Mouse (Mus musculus) stomach, embryonic 15.5 days (tissue): ENCODE results near the gene Trim67. TPM values are rescaled to one million over a fixed set of nuclear protein-coding genes. Genes with fewer than 3 reads are reported as not detected.
A peak's percentile ranks its signal among the peaks of the same experiment; 100 is the strongest.

ENCODE experiments used
- ATAC-seq: fragments of 200-750 bp; cut with Nextera tagmentation; 2 replicates; pipeline ENCODE4 v1.8.0; 2017; ENCODE audit warnings: low read depth, moderate number of reproducible peaks, moderate TSS enrichment; ENCODE audit not compliant: insufficient read depth, low FRiP score
- H3K27ac ChIP-seq: fragments of 300-500 bp; sonication (generic); 2 replicates; pipeline ENCODE4 v1.5.1; 2015; ENCODE audit warnings: mild to moderate bottlenecking, inconsistent platforms
- H3K27me3 ChIP-seq: fragments of 300-500 bp; sonication (generic); replicated peaks from 2 replicates; pipeline ENCODE4 v1.6.1; 2015; ENCODE audit warnings: inconsistent platforms
- H3K36me3 ChIP-seq: fragments of 300-500 bp; sonication (generic); 2 replicates; pipeline ENCODE4 v1.6.1; 2015; ENCODE audit warnings: inconsistent platforms
- H3K4me1 ChIP-seq: fragments of 300-500 bp; sonication (generic); 2 replicates; pipeline ENCODE4 v1.6.1; 2015; ENCODE audit warnings: inconsistent platforms
- H3K4me2 ChIP-seq: fragments of 300-500 bp; sonication (generic); 2 replicates; pipeline ENCODE4 v1.6.1; 2015; ENCODE audit warnings: mild to moderate bottlenecking, inconsistent platforms
- H3K4me3 ChIP-seq: fragments of 300-500 bp; sonication (generic); replicated peaks from 2 replicates; pipeline ENCODE4 v1.5.1; 2015; ENCODE audit warnings: inconsistent platforms
- H3K9ac ChIP-seq: fragments of 300-500 bp; sonication (generic); 2 replicates; pipeline ENCODE4 v1.6.1; 2015; ENCODE audit warnings: inconsistent platforms
- H3K9me3 ChIP-seq: fragments of 300-500 bp; sonication (generic); 2 replicates; pipeline ENCODE4 v1.6.1; 2016; ENCODE audit warnings: inconsistent platforms
- WGBS: fragments of 180-500 bp; shearing (Covaris S2); methylation state at CpG from one replicate; pipeline ENCODE4 v1.1.7; 2015; 5-methylcytosine and 5-hydroxymethylcytosine counted together
- polyA plus RNA-seq: library from polyadenylated mRNA; unstranded; fragments of >200 nt; fragmentation: Nextera tagmentation; extraction: Ambion mirVana; gene quantifications from 2 replicates; pipeline ENCODE4 v1.2.1, GENCODE M21; 2015

Trim67 gene
- polyA plus RNA-seq, 1 experiment from 2014 or later, result 0.74 TPM

- Histone ChIP-seq H3K9ac (no peak overlapping the region), H3K4me1 (no peaks in the 10 kb centered on the region), H3K9me3 (no peaks in the 10 kb centered on the region), H3K27me3 (no peaks in the 10 kb centered on the region), H3K27ac (no peak overlapping the region), H3K4me2 (no peak overlapping the region), H3K36me3 (no peaks in the 10 kb centered on the region), H3K4me3 (no peak overlapping the region)
- WGBS, result 50% methylated on average over 6 of the region's 6 CpGs
- ATAC-seq, result no peak
Measured at GRCm38 (mm10) chr8:124819612-124820115, 26.8 kb downstream of the Trim67 start.

- no peaks in the 10 kb centered on the region for H3K36me3 ChIP-seq
- no peak for ATAC-seq
- H3K27ac ChIP-seq, result no peak overlapping the region
- no peak overlapping the region for H3K4me2 ChIP-seq
- H3K4me1 ChIP-seq, result no peaks in the 10 kb centered on the region
- no peak overlapping the region for H3K9ac ChIP-seq
- 28% methylated on average over 11 of the region's 11 CpGs for WGBS
- no peaks in the 10 kb centered on the region for H3K9me3 ChIP-seq
- no peak overlapping the region for H3K4me3 ChIP-seq
- no peaks in the 10 kb centered on the region for H3K27me3 ChIP-seq
Measured at GRCm38 (mm10) chr8:124820125-124820524, 27.2 kb downstream of the Trim67 start.

DNA sequence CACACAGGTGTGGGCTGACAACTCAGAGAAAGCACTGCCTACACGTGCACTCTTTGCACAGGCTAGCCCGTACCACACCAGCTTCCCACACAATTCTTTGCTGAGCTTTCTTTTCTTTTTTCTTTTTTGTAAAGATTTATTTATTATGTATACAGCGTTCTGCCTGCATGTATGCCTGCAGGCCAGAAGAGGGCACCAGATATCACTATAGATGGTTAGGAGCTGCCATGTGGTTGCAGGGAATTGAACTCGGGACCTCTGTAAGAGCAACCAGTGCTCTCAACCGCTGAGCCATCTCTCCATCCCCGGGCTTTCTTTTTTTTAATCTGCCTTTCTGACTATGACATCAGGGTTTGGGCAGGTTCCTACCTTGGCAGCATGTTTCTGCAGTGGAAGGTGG, 30.6 kb downstream of the Trim67 start:
- WGBS, result 77% methylated on average over 6 of the region's 6 CpGs
- Histone ChIP-seq H3K4me2 (no peak overlapping the region), H3K27ac (no peak overlapping the region), H3K4me3 (no peak overlapping the region), H3K9me3 (no peaks in the 10 kb centered on the region), H3K27me3 (no peaks in the 10 kb centered on the region), H3K4me1 (no peaks in the 10 kb centered on the region), H3K36me3 (no peaks in the 10 kb centered on the region), H3K9ac (no peak overlapping the region)
- ATAC-seq, result no peak

- H3K27me3 ChIP-seq, result no peaks in the 10 kb centered on the region
- H3K4me1 ChIP-seq, result no peaks in the 10 kb centered on the region
- H3K4me3 ChIP-seq, result no peak overlapping the region
- H3K9ac ChIP-seq, result no peak overlapping the region
- no peak overlapping the region for H3K27ac ChIP-seq
- no peaks in the 10 kb centered on the region for H3K36me3 ChIP-seq
- no peak for ATAC-seq
- no peaks in the 10 kb centered on the region for H3K9me3 ChIP-seq
- H3K4me2 ChIP-seq, result no peak overlapping the region
- WGBS, result 29% methylated on average over 7 of the region's 7 CpGs
Measured at GRCm38 (mm10) chr8:124826658-124827057, 33.8 kb downstream of the Trim67 start.

- Histone ChIP-seq H3K27me3 (no peaks in the 10 kb centered on the region), H3K4me1 (no peaks in the 10 kb centered on the region), H3K27ac (no peak overlapping the region), H3K9me3 (no peaks in the 10 kb centered on the region), H3K4me3 (no peak overlapping the region), H3K36me3 (no peaks in the 10 kb centered on the region), H3K4me2 (no peak overlapping the region), H3K9ac (no peak overlapping the region)
- ATAC-seq, result no peak
- 3% methylated on average over 5 of the region's 5 CpGs for WGBS
Measured at GRCm38 (mm10) chr8:124827387-124827786, 34.5 kb downstream of the Trim67 start.

- ATAC-seq, result no peak
- Histone ChIP-seq H3K4me1 (no peaks in the 10 kb centered on the region), H3K4me3 (no peak overlapping the region), H3K9ac (no peak overlapping the region), H3K27ac (no peak overlapping the region), H3K27me3 (no peaks in the 10 kb centered on the region), H3K9me3 (no peaks in the 10 kb centered on the region), H3K4me2 (no peak overlapping the region), H3K36me3 (no peaks in the 10 kb centered on the region)
- WGBS, result 86% methylated on average over 24 of the region's 24 CpGs
Measured at GRCm38 (mm10) chr8:124828561-124829240, 35.8 kb downstream of the Trim67 start.

DNA sequence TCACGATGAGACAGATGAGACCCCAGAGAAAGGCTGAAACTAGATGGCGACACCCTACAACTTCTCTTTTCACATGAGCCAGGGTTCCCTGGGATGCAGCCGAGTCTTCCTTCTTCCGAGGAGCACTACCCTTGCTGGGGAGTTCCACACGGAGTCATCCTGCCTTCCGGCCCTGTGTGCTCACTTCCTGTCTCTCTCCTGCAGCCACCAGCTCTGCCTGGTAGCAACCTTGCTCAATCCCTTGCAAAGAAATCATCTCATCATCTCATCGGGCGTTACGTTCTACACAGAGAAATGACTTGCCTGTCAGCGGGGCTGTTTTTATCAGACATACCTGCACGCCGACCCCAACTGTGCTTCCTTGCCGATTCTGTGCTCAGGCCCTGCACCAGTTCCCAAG, 37.2 kb downstream of the Trim67 start:
- Histone ChIP-seq H3K9me3 (no peaks in the 10 kb centered on the region), H3K36me3 (no peaks in the 10 kb centered on the region), H3K4me3 (no peak overlapping the region), H3K4me1 (peaks cover 5% of the 10 kb centered on the region), H3K9ac (no peak overlapping the region), H3K27me3 (no peaks in the 10 kb centered on the region), H3K4me2 (no peak overlapping the region), H3K27ac (no peak overlapping the region)
- WGBS, result 71% methylated on average over 13 of the region's 13 CpGs
- ATAC-seq, result no peak

- 77% methylated on average over 6 of the region's 6 CpGs for WGBS
Measured at GRCm38 (mm10) chr8:124831531-124831930, 38.6 kb downstream of the Trim67 start.

GRCm38 (mm10) chr8:124831941-124832340, 39.0 kb downstream of the Trim67 start:
- H3K27me3 ChIP-seq, result no peaks in the 10 kb centered on the region
- WGBS, result 73% methylated on average over 6 of the region's 6 CpGs
- no peak overlapping the region for H3K27ac ChIP-seq
- no peak overlapping the region for H3K4me3 ChIP-seq
- H3K36me3 ChIP-seq, result no peaks in the 10 kb centered on the region
- H3K9me3 ChIP-seq, result no peaks in the 10 kb centered on the region
- peaks cover 5% of the 10 kb centered on the region for H3K4me1 ChIP-seq
- H3K4me2 ChIP-seq, result no peak overlapping the region
- H3K9ac ChIP-seq, result no peak overlapping the region
- ATAC-seq, result no peak

More at GRCm38 (mm10) chr8:124831531-124831930, 38.6 kb downstream of the Trim67 start:
- ATAC-seq, result peak; percentile 24; the same call in 1 of the 2 replicates
- Histone ChIP-seq H3K9ac (no peak overlapping the region), H3K9me3 (no peaks in the 10 kb centered on the region), H3K4me2 (no peak overlapping the region), H3K27me3 (no peaks in the 10 kb centered on the region), H3K4me3 (no peak overlapping the region), H3K36me3 (no peaks in the 10 kb centered on the region), H3K27ac (no peak overlapping the region), H3K4me1 (peaks cover 5% of the 10 kb centered on the region)

- Histone ChIP-seq H3K36me3 (0 out of 2 replicates have a peak, but pooled peaks cover 6% of the 10 kb centered on the region), H3K9me3 (no peaks in the 10 kb centered on the region), H3K4me2 (peak overlapping the region; percentile 40), H3K9ac (no peak overlapping the region), H3K27me3 (no peaks in the 10 kb centered on the region), H3K27ac (no peak overlapping the region), H3K4me3 (no peak overlapping the region), H3K4me1 (peaks cover 5% of the 10 kb centered on the region)
- ATAC-seq, result no peak
- 28% methylated on average over 15 of the region's 15 CpGs for WGBS
Measured at GRCm38 (mm10) chr8:124833430-124834205, 40.7 kb downstream of the Trim67 start.

- H3K4me1 ChIP-seq, result peaks cover 5% of the 10 kb centered on the region
- no peak overlapping the region for H3K4me3 ChIP-seq
- H3K27ac ChIP-seq, result no peak overlapping the region; the same call in 1 of the 2 replicates
- H3K27me3 ChIP-seq, result no peaks in the 10 kb centered on the region
- no peak overlapping the region for H3K9ac ChIP-seq
- peaks cover 22% of the 10 kb centered on the region for H3K36me3 ChIP-seq
- H3K9me3 ChIP-seq, result no peaks in the 10 kb centered on the region
- no peak for ATAC-seq
- no peak overlapping the region for H3K4me2 ChIP-seq
Measured at GRCm38 (mm10) chr8:124835848-124836247, 43.0 kb downstream of the Trim67 start.

DNA sequence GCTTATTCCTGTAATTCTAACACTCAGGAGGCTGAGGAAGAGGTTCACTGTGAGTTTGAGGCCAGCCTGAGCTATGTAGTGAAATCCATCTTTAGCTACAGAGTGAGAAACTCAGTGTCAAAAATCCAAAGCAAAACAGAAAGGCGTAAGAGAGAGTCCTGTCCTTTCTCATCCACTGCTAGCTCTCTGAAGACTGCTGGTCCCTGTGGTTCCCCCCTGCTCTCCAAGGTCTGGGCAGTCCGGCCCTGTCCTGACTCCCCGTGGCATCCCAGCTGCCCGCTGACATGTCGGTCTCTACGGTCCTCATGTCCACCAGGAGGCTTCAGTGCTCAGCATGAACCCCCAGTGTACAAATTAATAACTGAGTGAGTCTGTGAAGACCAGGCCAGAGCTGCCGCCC, 43.4 kb downstream of the Trim67 start:
- no peaks in the 10 kb centered on the region for H3K9me3 ChIP-seq
- H3K9ac ChIP-seq, result no peak overlapping the region
- no peak overlapping the region for H3K4me2 ChIP-seq
- H3K4me1 ChIP-seq, result peaks cover 5% of the 10 kb centered on the region
- H3K27ac ChIP-seq, result no peak overlapping the region
- no peak overlapping the region for H3K4me3 ChIP-seq
- peaks cover 26% of the 10 kb centered on the region for H3K36me3 ChIP-seq
- WGBS, result 84% methylated on average over 7 of the region's 7 CpGs
- no peaks in the 10 kb centered on the region for H3K27me3 ChIP-seq
- ATAC-seq, result no peak
